Mouse (Mus musculus): Measurements from ENCODE around the gene Myo9a.

DNA sequence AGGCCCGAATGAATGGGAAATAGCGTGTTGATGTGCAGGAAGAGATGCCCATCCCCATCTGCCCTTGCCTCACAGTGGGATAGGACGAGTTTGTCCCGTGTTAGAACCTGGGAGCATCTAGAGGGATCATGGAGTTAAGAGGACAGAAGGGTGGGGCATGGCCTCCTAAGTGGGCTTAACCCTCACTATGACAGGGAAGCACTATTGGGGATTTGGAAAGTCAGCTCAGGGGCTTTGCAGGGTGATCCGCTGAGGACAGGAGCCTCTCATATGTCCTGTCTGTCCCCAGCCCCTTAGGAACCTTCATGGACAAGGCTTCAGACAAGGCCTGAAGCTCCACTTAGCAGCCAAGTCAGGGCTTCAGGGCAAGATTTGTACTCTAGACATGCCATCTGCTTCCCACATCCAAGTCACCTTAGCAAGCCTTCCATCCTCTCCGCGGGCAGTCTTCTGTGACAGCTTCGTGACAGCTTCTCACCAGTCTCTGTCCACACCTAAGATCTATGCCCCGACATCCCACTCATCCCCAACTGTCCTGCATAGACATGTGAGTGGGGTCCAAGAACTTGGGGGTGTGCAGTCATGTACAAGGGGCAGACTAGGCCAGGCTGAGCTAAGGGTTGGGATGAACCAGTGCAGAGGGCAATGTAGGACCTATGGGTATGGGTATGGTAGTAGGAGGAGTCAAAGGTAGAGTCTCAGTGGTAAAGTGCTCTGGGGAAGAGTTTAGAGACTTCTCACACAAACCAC is 200.5 kb downstream of the Myo9a start:
- no peak for TF ChIP-seq CTCF (conservative IDR thresholded peaks at IDR 0.05; ENCODE audit: low read length)
- TF ChIP-seq NANOG (IDR thresholded peaks at IDR 0.05; ENCODE audit: borderline replicate concordance, low read length) = no peak

Data from E14TG2a.4 (cell line).